Mouse (Mus musculus) cerebellum, adult 8-10 months (tissue): ENCODE results near the gene Syngr4.
A peak's percentile ranks its signal among the peaks of the same experiment; 100 is the strongest.
"Not testable (repeated sequence)": the region's sequence is repeated elsewhere in the genome, so short reads cannot be mapped to it uniquely, and the experiment has no call there.

ENCODE experiments used
- DNase-seq: peaks from one replicate; pipeline ENCODE4 v3.0.0; 2022

The Syngr4 gene

GRCm38 (mm10) chr7:45896517-45897257 lies at the start of gene Syngr4, which contains the start of gene Tmem143:
Gene Syngr4 (minus strand): TSS chr7:45896714.
Gene Tmem143 (plus strand): TSS chr7:45896941.
- DNase-seq: peak; percentile 96

DNA sequence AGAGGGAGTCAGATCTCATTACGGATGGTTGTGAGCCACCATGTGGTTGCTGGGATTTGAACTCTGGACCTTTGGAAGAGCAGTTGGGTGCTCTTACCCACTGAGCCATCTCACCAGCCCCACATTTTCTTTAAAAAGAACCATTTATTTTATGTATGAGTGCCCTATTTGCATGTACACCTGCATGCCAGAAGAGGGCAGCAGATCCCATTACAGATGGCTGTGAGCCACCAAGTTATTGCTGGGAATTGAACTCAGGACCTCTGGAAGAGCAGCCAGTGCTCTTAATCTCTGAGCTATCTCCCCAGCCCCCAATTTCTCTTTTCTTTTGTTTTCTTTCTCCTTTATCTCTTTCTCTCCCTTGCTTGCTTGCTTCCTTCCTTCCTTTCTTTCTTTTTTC lies 46.8 kb upstream of the Syngr4 start:
- DNase-seq: not testable (repeated sequence)

GRCm38 (mm10) chr7:45941986-45942385 lies 45.5 kb upstream of the Syngr4 start:
- DNase-seq: no peak

GRCm38 (mm10) chr7:45939836-45940235 lies 43.3 kb upstream of the Syngr4 start:
- no peak for DNase-seq

- peak; percentile 50 for DNase-seq
Measured at GRCm38 (mm10) chr7:45935114-45935513, 38.6 kb upstream of the Syngr4 start.

DNA sequence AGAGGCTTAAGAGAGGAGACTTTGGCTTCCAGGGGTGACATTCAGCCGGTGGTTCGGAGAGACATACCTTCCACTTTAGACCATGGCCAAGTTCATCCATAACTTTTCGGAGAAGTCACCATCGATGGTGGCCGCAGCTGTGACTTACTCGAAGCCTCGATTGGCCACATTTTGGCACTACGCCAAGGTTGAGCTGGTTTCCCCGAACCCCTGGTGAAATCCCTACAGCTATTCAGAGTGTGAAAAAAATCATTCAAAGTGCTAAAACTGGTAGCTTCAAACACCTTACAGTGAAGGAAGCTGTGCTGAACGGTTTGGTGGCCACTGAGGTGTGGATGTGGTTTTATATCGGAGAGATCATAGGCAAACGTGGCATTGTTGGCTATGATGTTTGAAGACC lies 37.3 kb upstream of the Syngr4 start:
- not testable (repeated sequence) for DNase-seq

DNA sequence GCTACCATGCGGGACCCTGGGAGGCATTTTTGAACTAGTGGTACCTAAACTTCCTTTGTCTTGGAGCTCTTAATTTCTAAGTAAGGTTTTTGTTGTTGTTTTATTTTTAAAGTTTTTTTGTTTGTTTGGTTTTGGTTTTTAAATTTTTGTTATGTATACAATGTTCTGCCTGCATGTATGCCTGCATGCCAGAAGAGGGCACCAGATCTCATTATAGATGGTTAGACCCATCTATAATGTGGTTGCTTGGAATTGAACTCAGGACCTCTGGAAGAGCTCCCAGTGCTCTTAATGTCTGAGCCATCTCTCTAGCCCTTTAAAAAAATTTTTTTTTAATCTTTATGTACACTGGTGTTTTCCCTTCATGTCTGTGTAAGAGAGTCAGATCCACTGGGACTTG lies 33.2 kb upstream of the Syngr4 start:
- DNase-seq: no peak

DNA sequence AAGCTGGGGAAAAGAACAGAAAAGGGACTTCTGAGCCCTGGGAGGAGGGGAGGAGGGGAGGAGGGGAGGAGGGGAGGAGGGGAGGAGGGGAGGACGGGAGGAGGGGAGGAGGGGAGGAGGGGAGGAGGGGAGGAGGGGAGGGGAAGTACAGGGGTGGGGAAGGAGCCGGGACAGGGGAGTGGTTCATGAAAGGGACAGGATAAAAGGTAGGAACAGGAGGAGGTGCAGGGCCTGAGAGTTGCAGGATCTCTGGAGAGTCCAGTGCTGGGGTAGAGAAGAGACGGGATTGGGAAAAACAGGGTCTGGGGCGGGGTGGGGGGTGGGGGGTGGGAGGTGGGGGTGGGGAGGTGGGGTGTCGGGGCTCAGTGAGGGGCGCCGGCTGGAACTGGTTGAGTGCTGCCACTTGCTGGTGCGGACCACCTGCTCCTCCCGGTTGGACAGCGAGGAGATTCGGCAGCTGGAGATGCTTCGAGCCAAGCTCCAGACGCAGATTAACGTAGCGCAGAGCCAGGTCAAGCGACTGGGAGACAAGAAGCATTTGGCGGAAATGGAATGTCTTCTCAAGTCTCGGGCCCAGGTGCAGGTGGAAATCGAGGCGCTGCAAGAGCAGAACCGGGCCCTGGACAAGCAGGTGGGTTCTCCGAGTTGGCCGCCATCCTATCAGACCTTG lies 32.2 kb upstream of the Syngr4 start:
- DNase-seq: no peak

DNA sequence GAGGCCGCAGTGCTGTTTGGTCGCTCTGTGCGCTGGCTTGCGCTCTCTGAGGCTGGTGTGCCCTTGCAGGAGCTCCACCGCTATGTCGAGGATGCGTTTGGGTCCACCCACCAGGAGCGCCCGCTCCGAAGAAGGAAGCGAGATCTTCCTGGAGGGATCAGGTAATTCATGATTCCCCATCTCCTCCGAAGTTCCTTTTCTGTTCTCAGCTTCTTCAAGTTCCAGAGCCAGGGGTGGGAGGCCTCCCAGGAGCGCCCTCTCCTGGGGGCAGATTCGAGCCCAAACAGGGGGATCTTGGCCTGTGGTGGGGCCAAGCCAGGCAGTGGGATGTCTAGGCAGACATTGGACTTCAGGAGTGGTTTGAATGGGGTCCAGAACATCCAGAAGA lies 27.9 kb upstream of the Syngr4 start:
- DNase-seq: no peak

- no peak for DNase-seq
Measured at GRCm38 (mm10) chr7:45923762-45924428, 27.4 kb upstream of the Syngr4 start, which contains the start of gene Ccdc114. Gene Ccdc114 (plus strand): TSS chr7:45924072.

DNA sequence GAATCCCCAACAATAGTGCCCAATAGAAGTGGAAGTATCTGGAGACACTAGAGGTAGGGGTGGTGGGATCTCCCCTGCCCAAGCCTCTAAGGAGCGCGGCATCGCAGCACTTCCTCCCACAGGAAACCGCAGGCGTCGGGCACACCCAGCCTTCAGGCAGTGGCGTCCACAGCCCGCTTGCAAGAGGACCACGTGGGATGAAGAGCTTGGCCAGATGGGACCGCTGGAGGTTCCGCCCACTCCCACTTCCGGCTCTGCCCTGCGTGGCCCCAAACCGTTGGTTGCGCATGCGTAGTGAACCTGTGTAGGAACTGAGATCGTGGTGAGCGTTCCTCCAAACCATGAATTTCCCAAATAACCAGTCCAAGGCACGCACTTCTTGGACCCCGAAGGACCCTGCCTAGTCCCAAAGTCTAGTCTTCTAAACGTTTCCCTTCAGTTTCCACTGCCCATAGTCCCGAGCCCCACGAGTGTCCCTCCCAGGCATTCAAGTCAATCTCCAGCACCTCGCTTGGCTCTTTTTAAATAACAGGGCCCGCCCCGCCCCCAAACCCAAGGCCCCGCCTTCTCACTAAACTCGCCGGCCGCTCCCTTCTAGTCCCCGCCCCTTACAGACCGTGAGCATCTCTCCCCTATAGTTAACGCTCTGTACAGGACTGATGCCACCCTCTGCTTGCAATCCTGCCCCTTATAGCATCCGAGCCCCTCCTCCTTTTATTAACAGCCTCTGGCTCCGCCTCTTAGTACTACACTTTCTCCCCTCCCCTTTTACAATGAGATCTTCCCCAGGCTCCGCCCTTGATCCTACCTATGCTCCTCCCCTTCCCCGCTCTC lies 26.6 kb upstream of the Syngr4 start:
- DNase-seq: peak; percentile 78

DNA sequence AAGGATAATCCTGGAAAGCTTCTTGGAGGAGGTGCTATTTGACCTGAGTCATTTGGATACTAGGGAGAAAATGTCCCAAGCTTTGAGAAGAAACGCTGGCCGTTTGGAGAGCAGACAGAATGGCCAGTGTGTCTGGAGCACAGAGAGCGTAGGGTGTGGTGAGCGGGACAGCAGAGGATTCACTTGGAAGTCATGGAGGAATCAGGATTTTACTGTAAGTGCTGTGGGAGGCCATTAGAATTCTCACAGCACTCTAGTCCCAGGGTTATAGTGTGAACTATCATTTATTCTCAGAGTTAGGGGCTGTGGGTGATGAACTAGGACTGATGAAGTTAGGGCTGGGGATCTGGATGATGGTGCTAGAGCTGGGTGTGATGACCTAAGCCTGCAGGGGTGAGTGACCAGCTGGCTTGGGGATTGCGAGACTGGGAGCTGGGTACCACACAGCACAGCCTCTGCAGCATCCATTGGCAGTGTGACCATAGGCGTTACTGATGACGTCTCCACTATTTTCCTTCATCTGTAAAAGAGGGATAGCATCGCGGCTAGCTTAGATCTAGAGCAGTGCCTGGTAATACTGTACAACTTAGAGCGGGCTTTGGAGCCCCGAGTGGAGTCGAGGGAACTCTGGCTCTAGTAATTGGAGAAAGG lies 25.6 kb upstream of the Syngr4 start:
- DNase-seq: no peak

DNA sequence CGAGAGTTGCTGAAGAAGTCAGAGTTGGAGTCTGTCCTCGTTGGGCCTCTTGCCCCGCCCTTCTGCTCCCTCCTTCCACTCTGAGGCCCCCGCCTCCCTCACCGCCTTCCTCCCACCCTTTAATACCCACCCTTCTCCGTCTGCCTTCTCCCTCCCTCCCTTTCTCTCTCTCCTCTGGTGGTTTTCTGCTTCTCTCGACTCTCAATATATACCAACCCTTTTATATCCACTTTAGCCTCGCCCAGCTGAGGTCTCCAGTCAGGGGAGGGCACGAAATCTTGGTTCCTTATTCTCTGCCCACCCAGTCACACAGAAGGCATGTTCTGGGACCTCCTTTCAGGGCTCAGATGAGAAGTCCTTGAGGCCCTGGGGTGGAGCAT lies 24.7 kb upstream of the Syngr4 start, which contains the start of gene Emp3:
TSS of gene Emp3 (minus strand) at position 163 of the 380 bp plus-strand sequence.
- DNase-seq: no peak

- no peak for DNase-seq
Measured at GRCm38 (mm10) chr7:45920583-45921241, 24.2 kb upstream of the Syngr4 start.

DNA sequence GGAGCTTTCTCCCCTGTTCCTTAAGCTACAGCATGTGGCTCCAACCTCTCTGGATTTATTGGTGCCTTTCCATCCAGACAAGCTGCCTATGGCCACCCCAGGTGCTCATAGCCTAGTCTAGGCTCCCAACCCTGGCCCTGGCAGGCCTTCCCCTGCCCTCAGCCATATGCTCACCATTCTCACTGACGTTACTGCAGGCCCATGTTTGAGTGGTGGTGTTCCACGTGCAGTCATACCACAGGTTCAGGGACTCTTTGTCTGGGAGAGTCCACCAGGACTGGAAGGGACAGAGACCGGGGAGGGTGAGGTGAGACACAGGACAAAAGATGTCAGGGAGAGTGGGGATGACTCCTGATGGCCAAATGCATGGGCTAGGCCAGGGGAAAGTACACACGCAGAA lies 23.2 kb upstream of the Syngr4 start:
- no peak for DNase-seq

GRCm38 (mm10) chr7:45919083-45919671 lies 22.7 kb upstream of the Syngr4 start:
- DNase-seq: no peak

- no peak for DNase-seq
Measured at GRCm38 (mm10) chr7:45917926-45918325, 21.4 kb upstream of the Syngr4 start.

DNA sequence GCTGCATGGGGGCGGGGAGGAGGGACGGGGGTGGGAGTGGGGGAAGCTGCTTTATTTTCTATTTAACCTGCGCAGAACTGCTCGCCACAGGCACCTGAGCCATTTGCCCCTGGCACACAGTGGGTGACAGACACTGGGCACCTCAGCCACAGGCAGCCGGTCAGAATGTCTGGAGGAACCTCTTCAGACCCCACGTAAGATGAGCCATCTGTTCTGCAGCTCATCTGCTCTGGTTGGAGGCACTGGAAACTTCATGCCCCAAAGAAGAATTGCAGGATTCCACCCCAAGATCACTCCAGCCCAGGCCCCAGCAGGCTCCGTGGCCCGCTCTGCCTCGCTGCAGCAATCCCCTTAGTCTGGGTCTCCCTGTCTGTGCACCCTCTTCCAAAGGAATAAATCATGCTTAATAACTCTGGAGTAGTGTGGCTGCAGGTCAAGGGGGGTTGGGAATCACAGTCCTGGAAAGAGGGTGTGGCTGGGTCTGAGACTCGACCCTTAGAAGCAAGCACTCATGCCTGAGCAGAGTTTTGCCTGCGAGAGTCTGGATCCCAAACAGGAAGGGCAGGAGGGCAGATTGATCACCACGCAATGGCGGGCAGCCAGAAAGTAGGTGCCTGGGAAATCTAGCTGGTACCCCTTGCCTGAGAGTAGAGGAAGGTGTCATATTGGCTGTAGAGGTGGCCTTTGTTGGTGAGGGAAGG lies 20.6 kb upstream of the Syngr4 start:
- no peak for DNase-seq

DNA sequence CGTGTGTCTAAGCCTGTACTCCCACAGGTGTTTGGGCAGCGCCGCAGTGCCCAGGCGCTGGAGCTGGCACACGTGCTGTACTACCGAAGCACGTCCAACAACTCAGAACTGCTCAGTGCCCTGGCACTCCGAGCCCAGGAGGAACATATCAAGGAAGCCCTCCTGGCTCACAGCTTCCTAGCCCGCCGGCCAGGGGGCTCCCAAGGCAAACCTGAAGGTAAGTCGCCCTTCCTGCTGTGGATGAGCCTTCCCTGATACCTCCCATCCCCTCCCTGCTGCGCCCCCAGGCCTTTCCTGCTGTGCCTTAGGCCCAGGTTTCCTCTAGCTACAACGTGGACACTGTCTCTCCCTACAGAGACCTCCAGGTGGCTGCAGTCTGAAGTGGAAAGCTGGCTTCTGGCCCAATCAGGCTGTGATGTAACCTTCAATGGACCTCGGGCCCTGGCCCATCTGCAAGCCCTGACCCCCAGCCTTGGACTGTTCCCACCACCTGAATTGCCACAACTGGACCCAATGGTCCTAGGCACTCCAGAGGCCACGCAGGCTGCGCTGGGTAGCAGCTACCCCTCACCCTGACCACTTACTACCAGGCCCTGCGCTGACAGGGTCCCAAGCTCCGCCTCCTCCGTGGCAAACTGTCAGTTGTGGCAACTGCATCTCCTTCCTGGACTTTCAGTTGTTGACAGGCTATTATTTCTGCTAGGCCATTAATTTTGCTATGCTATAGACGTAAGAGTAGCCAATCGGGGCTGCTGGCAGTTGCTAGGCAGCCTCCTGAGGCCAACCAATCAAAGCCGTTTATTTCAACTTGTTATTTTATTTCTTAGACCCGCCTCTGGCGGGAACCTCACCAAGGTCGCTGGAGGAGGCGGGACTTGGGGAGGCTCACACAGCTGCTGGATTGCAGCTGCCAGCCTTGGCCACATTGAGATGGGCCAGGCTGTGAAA lies 19.8 kb upstream of the Syngr4 start:
- no peak for DNase-seq

DNA sequence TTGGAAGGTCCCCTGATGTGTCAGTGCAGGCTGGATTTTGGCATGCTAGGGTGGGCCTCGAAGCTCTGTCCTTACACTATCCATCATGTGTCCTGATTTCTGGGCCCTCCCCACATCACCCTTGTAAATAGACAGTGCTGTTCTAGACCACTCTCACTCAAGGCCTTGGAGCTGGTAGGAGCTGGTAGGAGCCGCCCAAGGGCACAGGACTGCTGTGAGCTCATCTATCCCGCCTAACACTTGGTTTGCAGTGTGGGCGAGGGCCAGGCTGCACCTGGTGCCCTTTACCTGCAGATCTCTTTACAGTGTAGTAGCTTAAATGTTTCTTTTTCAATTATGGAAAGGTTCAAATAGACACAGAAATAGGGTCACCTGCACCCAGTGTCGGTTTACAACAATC lies 18.5 kb upstream of the Syngr4 start:
- DNase-seq: no peak
